Mouse (Mus musculus) spleen, adult 2 months (tissue): Measurements from ENCODE around the gene Cd3e.

Experiments used
- CTCF ChIP-seq: fragments of 200-500 bp; IDR thresholded peaks from 2 replicates; pipeline ENCODE4 v1.5.1; 2011; ENCODE audit warnings: mild to moderate bottlenecking, inconsistent platforms; ENCODE audit not compliant: insufficient read depth, insufficient read length, insufficient replicate concordance; ENCODE audit errors: extremely low read depth
- POLR2A ChIP-seq: fragments of 200-500 bp; IDR thresholded peaks from 2 replicates; pipeline ENCODE4 v1.6.1; 2011; ENCODE audit warnings: low read depth, low read length, inconsistent platforms

GRCm38 (mm10) chr9:44999776-45000175 lies 9.7 kb downstream of the Cd3e start:
- no peak for TF ChIP-seq CTCF
- TF ChIP-seq POLR2A, result no peak
